Mouse (Mus musculus): ENCODE measurements around the gene Slc7a15.

Slc7a15 gene

GRCm38 (mm10) chr12:8504131-8504530 lies 94.7 kb downstream of the Slc7a15 start:
- no peak for DNase-seq

- DNase-seq: peak; percentile 60
Measured at GRCm38 (mm10) chr12:8502546-8502945, 96.3 kb downstream of the Slc7a15 start.

- DNase-seq: no peak
Measured at GRCm38 (mm10) chr12:8501571-8502305, 97.1 kb downstream of the Slc7a15 start.

GRCm38 (mm10) chr12:8500597-8501570 lies 98.0 kb downstream of the Slc7a15 start:
- no peak for DNase-seq

GRCm38 (mm10) chr12:8499871-8500596 lies 98.8 kb downstream of the Slc7a15 start, which contains the start of gene Rhob:
Gene Rhob (minus strand): TSS chr12:8500009.
- peak; percentile 95 for DNase-seq

DNA sequence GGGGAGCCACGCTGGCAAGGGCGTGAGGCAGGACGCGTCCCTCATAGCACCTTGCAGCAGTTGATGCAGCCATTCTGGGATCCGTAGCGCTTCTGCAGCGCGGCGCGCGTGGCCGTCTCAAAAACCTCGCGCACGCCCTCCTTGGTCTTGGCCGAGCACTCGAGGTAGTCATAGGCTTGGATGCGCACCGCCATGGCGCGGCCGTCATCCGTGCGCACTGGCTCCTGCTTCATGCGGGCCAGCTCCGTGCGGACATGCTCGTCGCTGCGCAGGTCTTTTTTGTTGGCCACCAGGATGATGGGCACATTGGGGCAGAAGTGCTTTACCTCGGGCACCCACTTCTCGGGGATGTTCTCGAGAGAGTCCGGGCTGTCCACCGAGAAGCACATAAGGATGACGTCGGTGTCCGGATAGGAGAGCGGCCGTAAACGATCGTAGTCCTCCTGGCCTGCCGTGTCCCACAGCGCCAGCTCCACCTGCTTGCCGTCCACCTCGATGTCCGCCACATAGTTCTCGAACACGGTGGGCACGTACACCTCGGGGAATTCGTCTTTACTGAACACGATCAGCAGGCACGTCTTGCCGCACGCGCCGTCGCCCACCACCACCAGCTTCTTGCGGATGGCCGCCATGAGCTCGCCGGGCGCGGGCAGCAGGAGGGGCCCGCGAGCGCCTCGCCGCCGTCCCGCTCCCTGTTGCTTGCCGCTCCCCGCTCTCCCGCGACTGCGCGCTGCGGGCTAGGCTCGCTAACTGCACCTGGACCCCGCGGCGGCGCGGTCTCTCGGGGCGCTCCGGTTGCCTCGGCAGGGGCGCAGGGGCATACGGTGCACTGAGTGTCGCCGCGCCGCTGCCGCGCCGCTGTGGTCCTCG lies 99.6 kb downstream of the Slc7a15 start:
- peak; percentile 77 for DNase-seq

DNA sequence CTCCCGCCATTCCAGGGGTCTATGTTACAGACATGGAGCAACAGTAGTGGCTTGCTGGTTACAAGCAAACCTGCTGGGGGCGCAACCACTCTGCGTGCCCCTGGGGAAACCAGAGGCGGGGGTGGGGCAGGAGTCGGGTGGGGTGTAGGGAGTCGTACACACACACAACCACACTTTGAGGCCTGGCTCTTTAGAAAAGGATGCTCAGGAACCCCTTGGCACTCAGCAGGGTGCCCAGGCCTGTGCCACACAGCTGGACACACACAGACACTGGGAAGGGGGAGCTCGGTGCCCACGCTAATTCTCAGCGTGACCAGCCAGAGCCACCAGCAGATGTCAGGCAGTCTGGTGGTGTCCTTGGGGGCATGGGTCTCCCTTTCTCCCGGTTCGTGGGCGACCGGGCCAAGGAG lies 100.3 kb downstream of the Slc7a15 start:
- no peak for DNase-seq

GRCm38 (mm10) chr12:8498148-8498571 lies 100.7 kb downstream of the Slc7a15 start:
- peak; percentile 37 for DNase-seq

GRCm38 (mm10) chr12:8497314-8497706 lies 101.6 kb downstream of the Slc7a15 start:
- DNase-seq: no peak

- no peak for DNase-seq
Measured at GRCm38 (mm10) chr12:8496679-8497313, 102.1 kb downstream of the Slc7a15 start.

GRCm38 (mm10) chr12:8495881-8496678 lies 102.8 kb downstream of the Slc7a15 start:
- DNase-seq: no peak

GRCm38 (mm10) chr12:8494675-8495074 lies 104.2 kb downstream of the Slc7a15 start:
- DNase-seq: no peak

DNA sequence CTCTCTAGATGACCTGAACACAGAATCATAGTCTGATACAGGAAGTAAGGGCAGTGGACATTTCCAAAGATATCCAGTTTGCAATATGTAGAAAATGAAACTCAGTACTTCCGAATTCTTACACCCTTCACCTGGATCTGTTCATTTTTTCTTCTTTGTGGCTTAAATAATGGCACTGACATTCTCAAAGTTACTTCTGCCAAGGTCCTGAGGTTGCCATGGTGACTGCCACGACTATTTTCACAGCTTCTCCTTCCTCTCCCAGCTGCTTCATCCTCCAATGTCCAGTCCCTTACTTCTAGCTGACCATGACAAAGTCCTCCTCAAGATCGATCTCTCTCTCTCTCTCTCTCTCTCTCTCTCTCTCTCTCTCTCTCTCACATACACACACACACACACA lies 105.5 kb downstream of the Slc7a15 start:
- DNase-seq: no peak

DNA sequence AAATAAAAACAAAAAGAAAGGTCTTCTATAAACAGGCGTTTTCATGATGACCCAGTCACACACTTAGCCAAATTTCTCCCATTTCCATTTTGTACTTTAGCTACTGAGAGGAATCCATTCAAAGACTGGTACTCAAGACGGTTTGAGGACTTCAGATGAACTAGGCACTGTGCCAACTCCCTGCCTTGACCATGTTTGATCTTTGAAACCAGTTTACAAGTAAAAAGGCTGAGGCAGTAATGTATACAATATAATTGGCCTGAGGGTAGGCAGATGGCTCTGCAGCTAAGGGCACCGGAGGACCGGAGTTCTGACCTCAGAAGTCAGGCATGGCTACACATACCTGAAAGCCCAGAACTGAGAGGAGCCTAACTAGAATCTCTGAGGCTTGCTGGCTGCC lies 109.8 kb downstream of the Slc7a15 start:
- DNase-seq: no peak

DNA sequence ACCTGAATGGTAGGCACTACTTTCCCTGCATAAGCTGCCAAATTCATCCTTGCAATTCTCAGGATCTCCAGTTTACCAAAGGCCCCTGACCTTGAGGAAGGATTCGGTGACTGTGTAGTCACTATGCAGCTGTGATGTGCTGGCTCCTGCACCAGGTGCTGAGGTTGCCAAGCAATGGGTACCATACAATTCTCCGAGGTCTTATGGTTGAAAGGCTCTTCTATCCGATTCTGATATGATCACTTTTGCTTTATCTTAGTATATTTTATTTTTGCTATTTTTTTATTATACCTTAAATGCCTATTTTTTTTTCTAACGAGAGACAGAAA lies 110.2 kb downstream of the Slc7a15 start:
- no peak for DNase-seq

DNA sequence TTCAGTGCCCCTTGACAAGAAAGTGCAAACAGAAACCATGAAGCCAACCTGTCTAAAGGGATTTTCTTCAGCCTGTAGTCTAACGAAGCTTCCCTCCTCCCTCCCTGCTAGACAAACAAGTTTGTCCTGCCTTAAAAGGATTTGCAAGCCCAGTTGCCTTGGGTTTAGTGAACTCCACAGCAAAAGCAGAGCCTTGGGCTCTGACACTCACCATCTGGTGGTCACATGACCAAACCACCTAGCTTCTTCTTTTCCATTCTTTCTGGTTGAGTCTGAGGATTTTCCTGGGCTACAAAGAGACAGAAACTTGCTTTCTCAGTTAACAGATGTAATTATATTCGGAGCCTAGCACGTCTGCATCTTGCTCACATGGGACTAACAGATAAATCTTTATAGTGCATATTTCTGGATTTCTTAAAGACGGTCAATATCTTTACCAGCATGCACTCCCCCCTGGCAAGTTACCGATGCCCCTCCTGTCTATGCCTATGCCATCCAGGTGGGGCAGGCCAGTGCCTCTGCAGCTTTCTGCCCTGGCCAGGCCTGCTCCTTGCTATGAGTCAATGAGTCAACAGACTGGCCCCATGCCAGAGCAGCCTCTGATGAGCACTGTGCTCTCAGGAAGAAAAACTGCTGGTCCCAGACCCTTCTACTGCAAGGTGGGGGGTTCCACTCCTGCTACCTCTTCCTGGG lies 110.8 kb downstream of the Slc7a15 start:
- DNase-seq: no peak

GRCm38 (mm10) chr12:8487281-8487680 lies 111.6 kb downstream of the Slc7a15 start:
- DNase-seq: no peak

- DNase-seq: no peak
Measured at GRCm38 (mm10) chr12:8485247-8485646, 113.6 kb downstream of the Slc7a15 start.

DNA sequence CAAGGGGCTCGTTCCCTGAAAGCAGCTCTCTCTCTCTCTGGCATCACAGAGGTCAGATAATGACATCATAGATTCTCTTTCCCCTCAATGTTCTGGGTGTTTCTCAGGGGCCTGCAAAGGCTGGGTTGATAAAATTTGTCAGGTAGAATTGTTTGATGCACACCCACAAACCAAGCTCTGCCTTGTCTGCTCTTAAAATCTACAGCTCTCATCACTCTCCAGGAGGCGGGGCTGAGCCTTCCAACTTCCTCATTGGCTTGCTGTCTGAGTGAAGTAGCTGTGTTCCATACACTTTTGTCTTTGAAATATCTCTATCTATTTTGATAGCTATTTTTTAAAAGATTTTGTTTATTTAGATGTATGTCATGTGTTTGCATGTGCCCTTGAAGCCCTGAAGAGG lies 116.7 kb downstream of the Slc7a15 start:
- no peak for DNase-seq
